Mouse (Mus musculus) midbrain, embryonic 13.5 days (tissue): Measurements from ENCODE around the gene Accs. TPM values are rescaled to one million over a fixed set of nuclear protein-coding genes. Genes with fewer than 3 reads are reported as not detected.
A peak's percentile ranks its signal among the peaks of the same experiment; 100 is the strongest.

Experiments used
- ATAC-seq: fragments of 200-750 bp; cut with Nextera tagmentation; 2 replicates; pipeline ENCODE4 v1.8.0; 2017; ENCODE audit warnings: mild to moderate bottlenecking, moderate TSS enrichment, moderate library complexity
- H3K27ac ChIP-seq: fragments of 300-500 bp; sonication (generic); 2 replicates; pipeline ENCODE4 v1.5.1; 2015; ENCODE audit warnings: inconsistent platforms, mild to moderate bottlenecking, moderate library complexity
- H3K27me3 ChIP-seq: fragments of 300-500 bp; sonication (generic); 2 replicates; pipeline ENCODE4 v1.6.1; 2015; ENCODE audit warnings: mild to moderate bottlenecking, inconsistent platforms
- H3K36me3 ChIP-seq: fragments of 300-500 bp; sonication (generic); 2 replicates; pipeline ENCODE4 v1.6.1; 2015; ENCODE audit warnings: mild to moderate bottlenecking, inconsistent platforms
- H3K4me1 ChIP-seq: fragments of 300-500 bp; sonication (generic); replicated peaks from 2 replicates; pipeline ENCODE4 v1.6.1; 2015; ENCODE audit warnings: inconsistent platforms
- H3K4me2 ChIP-seq: fragments of 300-500 bp; sonication (generic); replicated peaks from 2 replicates; pipeline ENCODE4 v1.6.1; 2015; ENCODE audit warnings: moderate library complexity, mild to moderate bottlenecking, inconsistent platforms
- H3K4me3 ChIP-seq: fragments of 300-500 bp; sonication (generic); replicated peaks from 2 replicates; pipeline ENCODE4 v1.5.1; 2015; ENCODE audit warnings: mild to moderate bottlenecking, inconsistent platforms
- H3K9ac ChIP-seq: fragments of 300-500 bp; sonication (generic); replicated peaks from 2 replicates; pipeline ENCODE4 v1.6.1; 2015; ENCODE audit warnings: mild to moderate bottlenecking, inconsistent platforms
- H3K9me3 ChIP-seq: fragments of 300-500 bp; sonication (generic); 2 replicates; pipeline ENCODE4 v1.6.1; 2016; ENCODE audit warnings: mild to moderate bottlenecking, inconsistent platforms
- WGBS: fragments of 180-500 bp; shearing (Covaris S2); methylation state at CpG from one replicate; pipeline ENCODE4 v1.1.7; 2015; 5-methylcytosine and 5-hydroxymethylcytosine counted together
- polyA plus RNA-seq: library from polyadenylated mRNA; unstranded; fragments of >200 nt; fragmentation: Nextera tagmentation; extraction: Ambion mirVana; gene quantifications from 2 replicates; pipeline ENCODE4 v1.2.1, GENCODE M21; 2015

Accs gene
- polyA plus RNA-seq, 1 experiment from 2014 or later, result 6.8 TPM

DNA sequence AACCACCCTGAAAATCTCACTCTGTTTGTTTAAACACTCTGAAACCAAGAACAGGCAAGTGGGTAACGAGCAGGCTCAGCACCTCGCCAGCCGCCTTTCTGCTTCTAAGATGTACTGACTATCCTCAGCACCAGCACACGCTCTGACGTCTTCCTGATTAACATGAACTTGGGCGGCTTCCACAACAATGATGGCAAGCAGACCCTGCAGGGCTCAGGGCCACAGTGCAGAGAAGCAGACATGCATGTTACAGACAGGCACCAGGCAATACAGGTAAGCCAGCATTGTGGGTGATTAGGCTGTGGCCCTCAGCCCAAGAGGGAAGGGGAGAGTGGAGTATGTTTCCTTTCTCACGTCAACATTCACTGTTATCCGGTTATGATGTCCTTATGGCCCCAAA lies 42.3 kb downstream of the Accs start:
- Histone ChIP-seq H3K36me3 (peaks cover 71% of the 10 kb centered on the region), H3K4me2 (no peak overlapping the region), H3K27me3 (no peaks in the 10 kb centered on the region), H3K27ac (no peak overlapping the region), H3K4me3 (no peak overlapping the region), H3K9me3 (no peaks in the 10 kb centered on the region), H3K9ac (no peak overlapping the region), H3K4me1 (no peaks in the 10 kb centered on the region)
- 83% methylated on average over 8 of the region's 8 CpGs for WGBS
- ATAC-seq, result no peak

- WGBS, result 96% methylated on average over 6 of the region's 6 CpGs
- Histone ChIP-seq H3K4me3 (no peak overlapping the region), H3K9me3 (no peaks in the 10 kb centered on the region), H3K4me1 (no peaks in the 10 kb centered on the region), H3K4me2 (no peak overlapping the region), H3K27ac (no peak overlapping the region), H3K27me3 (no peaks in the 10 kb centered on the region), H3K9ac (no peak overlapping the region), H3K36me3 (peaks cover 76% of the 10 kb centered on the region)
- no peak for ATAC-seq
Measured at GRCm38 (mm10) chr2:93806487-93807201, 43.1 kb downstream of the Accs start.

- peaks cover 66% of the 10 kb centered on the region for H3K36me3 ChIP-seq
- H3K4me3 ChIP-seq, result no peak overlapping the region
- no peaks in the 10 kb centered on the region for H3K4me1 ChIP-seq
- no peaks in the 10 kb centered on the region for H3K27me3 ChIP-seq
- H3K27ac ChIP-seq, result no peak overlapping the region
- WGBS, result 86% methylated on average over 4 of the region's 4 CpGs
- ATAC-seq, result no peak
- H3K9me3 ChIP-seq, result no peaks in the 10 kb centered on the region
- no peak overlapping the region for H3K9ac ChIP-seq
- no peak overlapping the region for H3K4me2 ChIP-seq
Measured at GRCm38 (mm10) chr2:93805523-93805922, 44.2 kb downstream of the Accs start.

DNA sequence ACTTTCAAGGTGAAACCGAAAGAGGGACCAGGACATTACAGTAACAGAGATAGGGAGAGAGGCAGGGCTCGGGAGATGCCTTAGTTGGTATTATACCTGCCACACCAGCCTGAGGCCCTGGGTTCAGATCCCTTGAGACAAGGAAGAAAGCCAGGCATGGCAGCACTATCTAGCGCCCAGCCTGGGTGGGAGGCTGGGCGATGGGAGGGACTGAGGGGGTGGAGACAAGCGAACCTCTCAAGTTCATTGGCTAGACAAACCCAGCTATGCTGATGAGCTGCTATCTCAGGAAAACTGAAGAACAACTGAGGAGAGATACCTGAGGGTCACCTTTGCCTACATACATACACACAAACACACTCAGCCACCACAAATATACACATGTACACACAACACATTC lies 44.7 kb downstream of the Accs start:
- no peaks in the 10 kb centered on the region for H3K9me3 ChIP-seq
- peaks cover 62% of the 10 kb centered on the region for H3K36me3 ChIP-seq
- no peak overlapping the region for H3K4me3 ChIP-seq
- H3K4me2 ChIP-seq, result no peak overlapping the region
- no peak for ATAC-seq
- H3K4me1 ChIP-seq, result no peaks in the 10 kb centered on the region
- H3K9ac ChIP-seq, result no peak overlapping the region
- no peaks in the 10 kb centered on the region for H3K27me3 ChIP-seq
- H3K27ac ChIP-seq, result no peak overlapping the region
- WGBS, result 79% methylated on average over 5 of the region's 5 CpGs

DNA sequence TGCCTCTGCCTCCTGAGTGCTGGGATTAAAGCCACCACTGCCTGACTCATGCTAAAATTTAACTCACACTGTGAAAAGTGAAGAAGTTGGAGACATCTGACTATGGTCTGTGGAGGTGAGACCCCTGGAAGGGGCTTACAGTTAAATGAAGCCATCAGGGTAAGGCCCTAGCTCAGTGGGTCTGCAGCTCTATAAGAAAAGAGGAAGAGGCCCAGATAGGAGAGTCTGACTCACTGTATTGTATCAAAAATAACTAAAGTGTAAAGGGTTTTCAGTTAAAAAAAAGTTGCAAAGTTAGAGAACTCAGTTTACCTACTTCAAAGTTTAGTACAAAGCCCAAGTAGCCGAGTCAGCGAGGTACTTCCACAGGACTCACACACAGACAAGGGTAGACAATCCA lies 46.8 kb downstream of the Accs start:
- no peaks in the 10 kb centered on the region for H3K4me1 ChIP-seq
- H3K4me2 ChIP-seq, result no peak overlapping the region
- no peak overlapping the region for H3K27ac ChIP-seq
- 92% methylated on average over 2 of the region's 2 CpGs for WGBS
- H3K9me3 ChIP-seq, result no peaks in the 10 kb centered on the region
- no peak for ATAC-seq
- no peak overlapping the region for H3K4me3 ChIP-seq
- H3K27me3 ChIP-seq, result no peaks in the 10 kb centered on the region
- H3K9ac ChIP-seq, result no peak overlapping the region
- H3K36me3 ChIP-seq, result peaks cover 68% of the 10 kb centered on the region

- H3K4me3 ChIP-seq, result no peak overlapping the region
- no peak overlapping the region for H3K4me2 ChIP-seq
- H3K36me3 ChIP-seq, result peaks cover 68% of the 10 kb centered on the region
- no peak overlapping the region for H3K27ac ChIP-seq
- 79% methylated on average over 7 of the region's 7 CpGs for WGBS
- ATAC-seq, result no peak
- H3K9ac ChIP-seq, result no peak overlapping the region
- no peaks in the 10 kb centered on the region for H3K4me1 ChIP-seq
- H3K27me3 ChIP-seq, result no peaks in the 10 kb centered on the region
- H3K9me3 ChIP-seq, result no peaks in the 10 kb centered on the region
Measured at GRCm38 (mm10) chr2:93801097-93801496, 48.6 kb downstream of the Accs start.

GRCm38 (mm10) chr2:93797162-93797795 lies 52.5 kb downstream of the Accs start:
- Histone ChIP-seq H3K9me3 (no peaks in the 10 kb centered on the region), H3K27ac (no peak overlapping the region), H3K36me3 (peaks cover 72% of the 10 kb centered on the region), H3K27me3 (no peaks in the 10 kb centered on the region), H3K4me1 (no peaks in the 10 kb centered on the region), H3K4me3 (no peak overlapping the region), H3K4me2 (no peak overlapping the region), H3K9ac (no peak overlapping the region)
- WGBS, result 91% methylated on average over 19 of the region's 19 CpGs
- ATAC-seq, result no peak

DNA sequence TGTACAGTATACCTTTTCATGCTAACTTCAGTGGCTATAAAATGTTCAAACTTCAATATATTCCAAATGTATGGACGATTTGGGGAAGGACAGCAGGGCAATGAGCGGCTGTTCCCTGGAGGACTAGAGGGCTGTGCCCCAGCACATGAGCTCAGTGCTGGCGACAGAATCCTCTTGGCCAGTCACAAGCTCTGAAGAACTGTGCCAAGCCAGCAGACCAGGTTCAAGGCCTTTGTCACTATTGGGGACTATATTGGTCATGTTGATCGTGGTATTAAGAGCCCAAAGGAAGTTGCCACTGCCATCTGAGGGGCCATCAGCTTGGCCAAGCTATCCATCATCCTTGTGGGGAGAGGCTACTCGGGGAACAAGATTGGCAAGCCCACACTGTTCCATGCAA lies 55.4 kb downstream of the Accs start:
- ATAC-seq, result no peak
- Histone ChIP-seq H3K36me3 (peaks cover 73% of the 10 kb centered on the region), H3K9ac (no peak overlapping the region), H3K9me3 (no peaks in the 10 kb centered on the region), H3K27me3 (no peaks in the 10 kb centered on the region), H3K4me2 (no peak overlapping the region), H3K27ac (no peak overlapping the region), H3K4me3 (no peak overlapping the region), H3K4me1 (0 out of 2 replicates have a peak, but pooled peaks cover 6% of the 10 kb centered on the region)
- 94% methylated on average over 5 of the region's 5 CpGs for WGBS

GRCm38 (mm10) chr2:93791516-93792499 lies 57.9 kb downstream of the Accs start:
- Histone ChIP-seq H3K4me2 (no peak overlapping the region), H3K27me3 (no peaks in the 10 kb centered on the region), H3K27ac (no peak overlapping the region), H3K36me3 (peaks cover 74% of the 10 kb centered on the region), H3K9me3 (no peaks in the 10 kb centered on the region), H3K9ac (no peak overlapping the region), H3K4me1 (0 out of 2 replicates have a peak, but pooled peaks cover 6% of the 10 kb centered on the region), H3K4me3 (no peak overlapping the region)
- ATAC-seq, result peak; percentile 47; the same call in 1 of the 2 replicates
- 70% methylated on average over 13 of the region's 13 CpGs for WGBS

- ATAC-seq, result no peak
- no peak overlapping the region for H3K4me3 ChIP-seq
- peaks cover 9% of the 10 kb centered on the region for H3K4me1 ChIP-seq
- H3K27me3 ChIP-seq, result no peaks in the 10 kb centered on the region
- peaks cover 65% of the 10 kb centered on the region for H3K36me3 ChIP-seq
- H3K4me2 ChIP-seq, result no peak overlapping the region
- no peaks in the 10 kb centered on the region for H3K9me3 ChIP-seq
- H3K27ac ChIP-seq, result no peak overlapping the region
- 91% methylated on average over 4 of the region's 4 CpGs for WGBS
- no peak overlapping the region for H3K9ac ChIP-seq
Measured at GRCm38 (mm10) chr2:93790798-93791345, 58.9 kb downstream of the Accs start.

GRCm38 (mm10) chr2:93788557-93788956 lies 61.2 kb downstream of the Accs start:
- no peaks in the 10 kb centered on the region for H3K27me3 ChIP-seq
- no peak overlapping the region for H3K4me2 ChIP-seq
- no peak overlapping the region for H3K4me3 ChIP-seq
- H3K4me1 ChIP-seq, result peaks cover 29% of the 10 kb centered on the region
- ATAC-seq, result no peak
- H3K36me3 ChIP-seq, result peaks cover 48% of the 10 kb centered on the region
- H3K9ac ChIP-seq, result no peak overlapping the region
- no peaks in the 10 kb centered on the region for H3K9me3 ChIP-seq
- no peak overlapping the region for H3K27ac ChIP-seq
- WGBS, result 85% methylated on average over 5 of the region's 5 CpGs
